Mouse (Mus musculus): Measurements from ENCODE around the gene Bnipl. TPM values are rescaled to one million over a fixed set of nuclear protein-coding genes. Genes with fewer than 3 reads are reported as not detected.

The Bnipl gene
- polyA plus RNA-seq (2012; ENCODE audit: insufficient read depth, insufficient read length, missing spikeins), result not detected in 2 replicates

- Histone ChIP-seq H3K4me1 (ENCODE audit: control insufficient read depth, insufficient read depth, insufficient read length, low read length) (no peaks in the 10 kb centered on the region), H3K4me3 (ENCODE audit: insufficient read depth, low read depth, low read length) (no peak within 1 kb of the TSS), H3K27ac (replicated peaks; ENCODE audit: low read depth, low read length) (no peak within 1 kb of the TSS)
Observed at GRCm38 (mm10) chr3:95250783-95251424, at the start of gene Bnipl. Bnipl (minus strand) TSS chr3:95251193.

GRCm38 (mm10) chr3:95298018-95298417, 47.0 kb upstream of the Bnipl start:
- Histone ChIP-seq H3K4me1 (ENCODE audit: control insufficient read depth, insufficient read depth, insufficient read length, low read length) (peaks cover 2% of the 10 kb centered on the region; the same call in 1 of the 2 replicates), H3K4me3 (ENCODE audit: insufficient read depth, low read depth, low read length) (no peak overlapping the region), H3K27ac (replicated peaks; ENCODE audit: low read depth, low read length) (no peak overlapping the region)

GRCm38 (mm10) chr3:95296103-95296469, 45.1 kb upstream of the Bnipl start:
- Histone ChIP-seq H3K4me1 (ENCODE audit: control insufficient read depth, insufficient read depth, insufficient read length, low read length) (peaks cover 2% of the 10 kb centered on the region; the same call in 1 of the 2 replicates), H3K27ac (replicated peaks; ENCODE audit: low read depth, low read length) (no peak overlapping the region), H3K4me3 (ENCODE audit: insufficient read depth, low read depth, low read length) (no peak overlapping the region)

GRCm38 (mm10) chr3:95295321-95296102, 44.5 kb upstream of the Bnipl start:
- H3K4me3 ChIP-seq (ENCODE audit: insufficient read depth, low read depth, low read length), result no peak overlapping the region
- peaks cover 2% of the 10 kb centered on the region; the same call in 1 of the 2 replicates for H3K4me1 ChIP-seq (ENCODE audit: control insufficient read depth, insufficient read depth, insufficient read length, low read length)
- no peak overlapping the region for H3K27ac ChIP-seq (replicated peaks; ENCODE audit: low read depth, low read length)

- Histone ChIP-seq H3K27ac (replicated peaks; ENCODE audit: low read depth, low read length) (no peak overlapping the region), H3K4me3 (ENCODE audit: insufficient read depth, low read depth, low read length) (no peak overlapping the region), H3K4me1 (ENCODE audit: control insufficient read depth, insufficient read depth, insufficient read length, low read length) (peaks cover 2% of the 10 kb centered on the region; the same call in 1 of the 2 replicates)
Observed at GRCm38 (mm10) chr3:95294718-95295117, 43.7 kb upstream of the Bnipl start.

- no peak overlapping the region for H3K27ac ChIP-seq (replicated peaks; ENCODE audit: low read depth, low read length)
- peaks cover 2% of the 10 kb centered on the region; the same call in 1 of the 2 replicates for H3K4me1 ChIP-seq (ENCODE audit: control insufficient read depth, insufficient read depth, insufficient read length, low read length)
- H3K4me3 ChIP-seq (ENCODE audit: insufficient read depth, low read depth, low read length), result no peak overlapping the region
Observed at GRCm38 (mm10) chr3:95294316-95294715, 43.3 kb upstream of the Bnipl start.

- no peak overlapping the region for H3K27ac ChIP-seq (replicated peaks; ENCODE audit: low read depth, low read length)
- no peak overlapping the region for H3K4me3 ChIP-seq (ENCODE audit: insufficient read depth, low read depth, low read length)
- peaks cover 2% of the 10 kb centered on the region; the same call in 1 of the 2 replicates for H3K4me1 ChIP-seq (ENCODE audit: control insufficient read depth, insufficient read depth, insufficient read length, low read length)
Observed at GRCm38 (mm10) chr3:95293537-95293936, 42.5 kb upstream of the Bnipl start.

- Histone ChIP-seq H3K4me1 (ENCODE audit: control insufficient read depth, insufficient read depth, insufficient read length, low read length) (peaks cover 2% of the 10 kb centered on the region; the same call in 1 of the 2 replicates), H3K4me3 (ENCODE audit: insufficient read depth, low read depth, low read length) (no peak overlapping the region), H3K27ac (replicated peaks; ENCODE audit: low read depth, low read length) (no peak overlapping the region)
Observed at GRCm38 (mm10) chr3:95292899-95293298, 41.9 kb upstream of the Bnipl start.

- H3K27ac ChIP-seq (replicated peaks; ENCODE audit: low read depth, low read length), result no peak overlapping the region
- H3K4me1 ChIP-seq (ENCODE audit: control insufficient read depth, insufficient read depth, insufficient read length, low read length), result peaks cover 2% of the 10 kb centered on the region; the same call in 1 of the 2 replicates
- H3K4me3 ChIP-seq (ENCODE audit: insufficient read depth, low read depth, low read length), result no peak overlapping the region
Observed at GRCm38 (mm10) chr3:95291041-95291440, 40.0 kb upstream of the Bnipl start.

GRCm38 (mm10) chr3:95290156-95290555, 39.2 kb upstream of the Bnipl start:
- no peak overlapping the region for H3K4me3 ChIP-seq (ENCODE audit: insufficient read depth, low read depth, low read length)
- H3K27ac ChIP-seq (replicated peaks; ENCODE audit: low read depth, low read length), result no peak overlapping the region
- H3K4me1 ChIP-seq (ENCODE audit: control insufficient read depth, insufficient read depth, insufficient read length, low read length), result 0 out of 2 replicates have a peak, but pooled peaks cover 3% of the 10 kb centered on the region

- Histone ChIP-seq H3K27ac (replicated peaks; ENCODE audit: low read depth, low read length) (no peak overlapping the region), H3K4me3 (ENCODE audit: insufficient read depth, low read depth, low read length) (no peak overlapping the region), H3K4me1 (ENCODE audit: control insufficient read depth, insufficient read depth, insufficient read length, low read length) (0 out of 2 replicates have a peak, but pooled peaks cover 5% of the 10 kb centered on the region)
Observed at GRCm38 (mm10) chr3:95289419-95289818, 38.4 kb upstream of the Bnipl start.

- Histone ChIP-seq H3K27ac (replicated peaks; ENCODE audit: low read depth, low read length) (no peak overlapping the region), H3K4me3 (ENCODE audit: insufficient read depth, low read depth, low read length) (no peak overlapping the region), H3K4me1 (ENCODE audit: control insufficient read depth, insufficient read depth, insufficient read length, low read length) (peaks cover 8% of the 10 kb centered on the region; the same call in 1 of the 2 replicates)
Observed at GRCm38 (mm10) chr3:95287541-95287940, 36.5 kb upstream of the Bnipl start.

GRCm38 (mm10) chr3:95286510-95286909, 35.5 kb upstream of the Bnipl start:
- H3K27ac ChIP-seq (replicated peaks; ENCODE audit: low read depth, low read length), result peak overlapping the region; percentile 54
- H3K4me3 ChIP-seq (ENCODE audit: insufficient read depth, low read depth, low read length), result peak overlapping the region; percentile 20
- H3K4me1 ChIP-seq (ENCODE audit: control insufficient read depth, insufficient read depth, insufficient read length, low read length), result peaks cover 8% of the 10 kb centered on the region; the same call in 1 of the 2 replicates

GRCm38 (mm10) chr3:95286011-95286410, 35.0 kb upstream of the Bnipl start:
- Histone ChIP-seq H3K4me1 (ENCODE audit: control insufficient read depth, insufficient read depth, insufficient read length, low read length) (peaks cover 8% of the 10 kb centered on the region; the same call in 1 of the 2 replicates), H3K4me3 (ENCODE audit: insufficient read depth, low read depth, low read length) (peak overlapping the region; percentile 20), H3K27ac (replicated peaks; ENCODE audit: low read depth, low read length) (peak overlapping the region; percentile 54)

- H3K4me3 ChIP-seq (ENCODE audit: insufficient read depth, low read depth, low read length), result no peak overlapping the region
- H3K4me1 ChIP-seq (ENCODE audit: control insufficient read depth, insufficient read depth, insufficient read length, low read length), result peaks cover 11% of the 10 kb centered on the region; the same call in 1 of the 2 replicates
- H3K27ac ChIP-seq (replicated peaks; ENCODE audit: low read depth, low read length), result 0 out of 2 replicates have a peak overlapping the region, but pooled peaks have one; percentile 11
Observed at GRCm38 (mm10) chr3:95285390-95285789, 34.4 kb upstream of the Bnipl start.
